Mouse (Mus musculus) hindbrain, embryonic 16.5 days (tissue): ENCODE measurements around the gene Plp1. TPM values are rescaled to one million over a fixed set of nuclear protein-coding genes. Genes with fewer than 3 reads are reported as not detected.
A peak's percentile ranks its signal among the peaks of the same experiment; 100 is the strongest.

Experiments used
- ATAC-seq: fragments of 200-750 bp; cut with Nextera tagmentation; 2 replicates; pipeline ENCODE4 v1.8.0; 2017; ENCODE audit warnings: moderate TSS enrichment, moderate library complexity
- H3K27ac ChIP-seq: fragments of 300-500 bp; sonication (generic); 2 replicates; pipeline ENCODE4 v1.5.1; 2014; ENCODE audit warnings: low read depth, mild to moderate bottlenecking, control low read depth, low read length, moderate library complexity
- H3K27me3 ChIP-seq: fragments of 300-500 bp; sonication (generic); replicated peaks from 2 replicates; pipeline ENCODE4 v1.6.1; 2014; ENCODE audit warnings: low read length; ENCODE audit not compliant: control insufficient read depth, insufficient read depth
- H3K36me3 ChIP-seq: fragments of 300-500 bp; sonication (generic); 2 replicates; pipeline ENCODE4 v1.6.1; 2014; ENCODE audit warnings: mild to moderate bottlenecking, low read length, moderate library complexity, mixed read lengths; ENCODE audit not compliant: control insufficient read depth, insufficient read depth
- H3K4me1 ChIP-seq: fragments of 300-500 bp; sonication (generic); 2 replicates; pipeline ENCODE4 v1.6.1; 2014; ENCODE audit warnings: low read depth, low read length; ENCODE audit not compliant: control insufficient read depth, insufficient read depth
- H3K4me2 ChIP-seq: fragments of 300-500 bp; sonication (generic); 2 replicates; pipeline ENCODE4 v1.6.1; 2014; ENCODE audit warnings: mild to moderate bottlenecking, low read length, control low read depth, moderate library complexity
- H3K4me3 ChIP-seq: fragments of 300-500 bp; sonication (generic); 2 replicates; pipeline ENCODE4 v1.5.1; 2014; ENCODE audit warnings: mild to moderate bottlenecking, low read length, control low read depth, moderate library complexity
- H3K9ac ChIP-seq: fragments of 300-500 bp; sonication (generic); 2 replicates; pipeline ENCODE4 v1.6.1; 2014; ENCODE audit warnings: low read depth, mild to moderate bottlenecking, control low read depth, low read length, moderate library complexity
- H3K9me3 ChIP-seq: fragments of 300-500 bp; sonication (generic); 2 replicates; pipeline ENCODE4 v1.6.1; 2014; ENCODE audit warnings: mild to moderate bottlenecking, low read length, moderate library complexity; ENCODE audit not compliant: control insufficient read depth
- WGBS: fragments of 180-500 bp; shearing (Covaris S2); extraction: QIAGEN DNeasy Blood & Tissue Kit; methylation state at CpG from one replicate; pipeline ENCODE4 v1.1.7; 2014; 5-methylcytosine and 5-hydroxymethylcytosine counted together
- polyA plus RNA-seq: library from polyadenylated mRNA; unstranded; fragments of >200 nt; fragmentation: Nextera tagmentation; extraction: Ambion mirVana; gene quantifications from 2 replicates; pipeline ENCODE4 v1.2.1, GENCODE M21; 2015

Gene Plp1
- polyA plus RNA-seq, 1 experiment from 2014 or later = 16.3 TPM

- Histone ChIP-seq H3K36me3 (no peaks in the 10 kb centered on the region), H3K27me3 (no peaks in the 10 kb centered on the region), H3K4me3 (no peak overlapping the region), H3K9ac (no peak overlapping the region), H3K4me1 (no peaks in the 10 kb centered on the region), H3K27ac (no peak overlapping the region), H3K4me2 (no peak overlapping the region), H3K9me3 (no peaks in the 10 kb centered on the region)
- no peak for ATAC-seq
Measured at GRCm38 (mm10) chrX:136828610-136829009, 6.1 kb downstream of the Plp1 start.

GRCm38 (mm10) chrX:136850300-136850699 lies 27.8 kb downstream of the Plp1 start:
- Histone ChIP-seq H3K27ac (no peak overlapping the region), H3K4me3 (no peak overlapping the region), H3K4me2 (no peak overlapping the region), H3K27me3 (no peaks in the 10 kb centered on the region), H3K4me1 (no peaks in the 10 kb centered on the region), H3K9me3 (no peaks in the 10 kb centered on the region), H3K36me3 (no peaks in the 10 kb centered on the region), H3K9ac (no peak overlapping the region)
- 34% methylated on average over 3 of the region's 3 CpGs for WGBS
- no peak for ATAC-seq

- Histone ChIP-seq H3K27me3 (no peaks in the 10 kb centered on the region), H3K4me2 (peak within 1 kb of the TSS; percentile 58), H3K27ac (peak within 1 kb of the TSS; percentile 82), H3K4me1 (no peaks in the 10 kb centered on the region), H3K4me3 (peak within 1 kb of the TSS; percentile 61), H3K9ac (peak within 1 kb of the TSS; percentile 75), H3K9me3 (no peaks in the 10 kb centered on the region), H3K36me3 (no peaks in the 10 kb centered on the region)
- WGBS = 22% methylated on average over 31 of the region's 36 CpGs
- peak; percentile 93 for ATAC-seq
Measured at GRCm38 (mm10) chrX:136868061-136869040, 45.9 kb downstream of the Plp1 start, which contains the start of gene Rab9b. Gene Rab9b (minus strand): TSS chrX:136868755.

Other genes with a start within 250 kb of the Plp1 start
- gene Tceal3, start 231.8 kb upstream of the Plp1 start, polyA plus RNA-seq = 83.7 and 106 TPM in 2 replicates
- gene Tceal1, start 114.7 kb upstream of the Plp1 start, polyA plus RNA-seq = 23.2 and 27.7 TPM in 2 replicates
- gene Morf4l2, start 79.0 kb upstream of the Plp1 start, polyA plus RNA-seq = 541 and 552 TPM in 2 replicates
- not detected in 2 replicates for gene Glra4, start 42.5 kb upstream of the Plp1 start, polyA plus RNA-seq
- gene Rab9b, start 46.1 kb downstream of the Plp1 start, polyA plus RNA-seq = 24.3 and 27.8 TPM in 2 replicates
- gene H2bfm, start 104.7 kb downstream of the Plp1 start, polyA plus RNA-seq = not detected in 2 replicates
- gene Tmsb15b2, start 152.8 kb downstream of the Plp1 start, polyA plus RNA-seq = 67.2 and 73.8 TPM in 2 replicates
- gene Tmsb15l, start 154.2 kb downstream of the Plp1 start, polyA plus RNA-seq = 7.4 and 7.7 TPM in 2 replicates
- gene Tmsb15b1, start 154.2 kb downstream of the Plp1 start, polyA plus RNA-seq = 29.2 and 29.5 TPM in 2 replicates
- 480 and 547 TPM in 2 replicates for gene Zcchc18, start 170.5 kb downstream of the Plp1 start, polyA plus RNA-seq
- 13.2 and 14.7 TPM in 2 replicates for gene Slc25a53, start 215.6 kb downstream of the Plp1 start, polyA plus RNA-seq
- 6.9 and 8.2 TPM in 2 replicates for gene Fam199x, start 226.9 kb downstream of the Plp1 start, polyA plus RNA-seq